Mouse (Mus musculus) retina, adult 2 months (tissue): ENCODE results near the gene Stat5b.

Source experiments
- DNase-seq: peaks from one replicate; pipeline ENCODE4 v3.0.0-alpha.2; 2012; ENCODE audit warnings: low read depth, low spot score

Gene Stat5b

GRCm38 (mm10) chr11:100870256-100870967 lies 19.9 kb upstream of the Stat5b start:
- no peak for DNase-seq

- DNase-seq: no peak
Observed at GRCm38 (mm10) chr11:100865618-100866017, 15.1 kb upstream of the Stat5b start.

GRCm38 (mm10) chr11:100863141-100863540 lies 12.6 kb upstream of the Stat5b start:
- DNase-seq: no peak

GRCm38 (mm10) chr11:100861836-100862235 lies 11.3 kb upstream of the Stat5b start:
- DNase-seq: no peak

- DNase-seq: no peak
Observed at GRCm38 (mm10) chr11:100861335-100861734, 10.8 kb upstream of the Stat5b start.

- no peak for DNase-seq
Observed at GRCm38 (mm10) chr11:100860198-100861048, 9.9 kb upstream of the Stat5b start.

GRCm38 (mm10) chr11:100859579-100860075 lies 9.1 kb upstream of the Stat5b start:
- no peak for DNase-seq

GRCm38 (mm10) chr11:100858935-100859578 lies 8.5 kb upstream of the Stat5b start, which contains the start of gene Stat5a:
Gene Stat5a, plus strand, starts transcription at chr11:100859351.
- no peak for DNase-seq

GRCm38 (mm10) chr11:100857960-100858359 lies 7.4 kb upstream of the Stat5b start:
- no peak for DNase-seq

- DNase-seq: no peak
Observed at GRCm38 (mm10) chr11:100855178-100855577, 4.7 kb upstream of the Stat5b start.

- DNase-seq: no peak
Observed at GRCm38 (mm10) chr11:100854268-100854667, 3.7 kb upstream of the Stat5b start.

- no peak for DNase-seq
Observed at GRCm38 (mm10) chr11:100853018-100853417, 2.5 kb upstream of the Stat5b start.

GRCm38 (mm10) chr11:100852088-100852487 lies 1.6 kb upstream of the Stat5b start:
- no peak for DNase-seq

- no peak for DNase-seq
Observed at GRCm38 (mm10) chr11:100850778-100851528, 429 bp upstream of the Stat5b start.

- DNase-seq: no peak
Observed at GRCm38 (mm10) chr11:100849456-100850037, 977 bp downstream of the Stat5b start.

- no peak for DNase-seq
Observed at GRCm38 (mm10) chr11:100848789-100849379, 1.6 kb downstream of the Stat5b start.

- DNase-seq: no peak
Observed at GRCm38 (mm10) chr11:100848080-100848479, 2.4 kb downstream of the Stat5b start.

GRCm38 (mm10) chr11:100847572-100847971 lies 3.0 kb downstream of the Stat5b start:
- DNase-seq: no peak

GRCm38 (mm10) chr11:100845793-100846192 lies 4.7 kb downstream of the Stat5b start:
- DNase-seq: no peak

GRCm38 (mm10) chr11:100844121-100844520 lies 6.4 kb downstream of the Stat5b start:
- DNase-seq: no peak
